Mouse (Mus musculus): Measurements from ENCODE around the gene Rtp3.

DNA sequence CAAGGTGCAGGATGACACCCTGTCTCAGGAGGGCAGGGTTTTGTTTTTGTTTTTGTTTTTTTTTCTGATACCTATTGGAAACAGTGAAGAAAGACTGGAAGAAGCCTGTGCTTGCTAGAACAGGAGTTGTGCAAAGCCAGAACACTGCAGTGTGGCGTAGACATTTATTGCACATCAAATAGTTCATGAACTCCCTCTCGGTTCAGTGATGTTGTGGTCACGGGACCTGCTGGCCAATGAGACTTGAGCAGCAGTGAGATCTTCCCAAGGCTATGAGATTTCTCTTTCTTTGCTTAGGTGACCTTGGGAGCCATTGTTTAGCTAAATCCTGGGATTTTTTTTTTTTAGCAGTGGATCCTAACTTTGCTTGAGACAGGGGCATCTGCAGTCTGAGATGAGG, 2.3 kb downstream of the Rtp3 start:
- TF ChIP-seq CTCF (IDR thresholded peaks at IDR 0.05; ENCODE audit: low read depth) = no peak
- no peak for TF ChIP-seq EP300 (optimal IDR thresholded peaks at IDR 0.05)
